Mouse (Mus musculus): ENCODE measurements around the gene Igf2bp2. TPM values are rescaled to one million over a fixed set of nuclear protein-coding genes. Genes with fewer than 3 reads are reported as not detected.

Igf2bp2 gene
- polyA plus RNA-seq, 1 experiment, result 92.4 TPM

DNA sequence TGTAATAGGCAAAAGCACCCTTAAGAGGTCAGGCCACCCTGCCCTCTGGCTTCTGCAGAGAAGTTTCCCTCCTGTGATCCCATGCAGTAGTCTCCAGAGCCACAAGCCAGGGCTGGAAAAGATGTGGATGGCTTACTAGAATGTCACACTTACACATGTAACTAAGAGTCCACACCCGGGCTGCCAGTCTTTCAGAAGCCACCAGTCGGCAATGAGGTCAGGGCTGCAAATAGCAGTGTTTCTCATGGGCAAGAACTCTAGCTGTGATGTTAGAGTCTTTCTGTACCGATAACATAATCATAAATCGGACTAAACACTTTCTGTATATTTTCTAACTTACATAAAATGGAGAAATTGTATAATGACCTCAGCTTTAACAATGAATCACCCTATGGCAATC lies 46.4 kb downstream of the Igf2bp2 start:
- no peak overlapping the region for H3K4me3 ChIP-seq (ENCODE audit: insufficient read depth, low read length)
- no peak overlapping the region for H3K27ac ChIP-seq (ENCODE audit: insufficient read depth, low read length)
- TF ChIP-seq POLR2A (IDR thresholded peaks at IDR 0.05; ENCODE audit: low read depth, low read length), result no peak
- TF ChIP-seq CTCF (IDR thresholded peaks at IDR 0.05; ENCODE audit: borderline replicate concordance, insufficient read depth, low read length), result no peak
- peaks cover 8% of the 10 kb centered on the region for H3K4me1 ChIP-seq (ENCODE audit: control insufficient read depth, insufficient read depth, low read length)

DNA sequence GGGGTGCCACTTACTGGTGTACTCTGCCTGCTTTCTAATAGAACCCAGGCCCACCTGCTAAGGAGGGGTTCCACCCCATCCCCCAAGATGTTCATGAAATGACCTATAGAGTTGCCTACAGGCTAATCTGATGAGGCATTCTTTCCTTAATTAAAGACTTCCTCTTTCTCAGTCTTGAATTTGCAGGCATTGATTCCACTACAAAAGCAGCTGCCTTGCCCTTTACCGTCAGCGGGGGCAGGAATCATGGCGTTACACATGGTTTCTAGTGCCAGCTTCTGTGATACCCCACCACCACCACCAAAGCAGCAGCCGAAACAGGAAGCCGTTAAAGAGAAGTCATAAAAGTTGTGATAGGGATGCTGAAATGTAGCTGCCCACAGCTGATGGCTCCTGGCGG lies 47.0 kb downstream of the Igf2bp2 start:
- peaks cover 8% of the 10 kb centered on the region for H3K4me1 ChIP-seq (ENCODE audit: control insufficient read depth, insufficient read depth, low read length)
- no peak for TF ChIP-seq CTCF (IDR thresholded peaks at IDR 0.05; ENCODE audit: borderline replicate concordance, insufficient read depth, low read length)
- TF ChIP-seq POLR2A (IDR thresholded peaks at IDR 0.05; ENCODE audit: low read depth, low read length), result no peak
- no peak overlapping the region for H3K4me3 ChIP-seq (ENCODE audit: insufficient read depth, low read length)
- no peak overlapping the region for H3K27ac ChIP-seq (ENCODE audit: insufficient read depth, low read length)

DNA sequence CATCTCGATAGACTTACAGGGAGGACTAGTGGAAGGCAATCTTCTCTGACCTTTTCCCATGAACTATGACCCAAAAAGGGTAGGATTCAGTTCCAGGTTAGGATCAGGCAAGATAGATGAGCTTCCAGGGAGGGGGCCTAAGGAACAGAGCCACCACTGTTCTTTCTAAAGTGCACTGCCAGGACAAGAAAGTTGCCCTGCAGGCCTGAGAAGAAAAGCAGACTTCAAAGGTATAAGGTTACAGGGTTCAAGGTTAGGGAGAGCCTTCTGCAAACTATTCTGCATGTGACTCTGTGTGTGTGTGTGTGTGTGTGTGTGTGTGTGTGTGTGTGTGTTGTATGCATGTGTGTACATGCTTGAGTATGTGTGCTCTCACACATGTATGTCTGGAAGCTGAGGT lies 53.1 kb downstream of the Igf2bp2 start:
- TF ChIP-seq CTCF (IDR thresholded peaks at IDR 0.05; ENCODE audit: borderline replicate concordance, insufficient read depth, low read length) (no peak), POLR2A (IDR thresholded peaks at IDR 0.05; ENCODE audit: low read depth, low read length) (no peak)
- H3K27ac ChIP-seq (ENCODE audit: insufficient read depth, low read length), result no peak overlapping the region
- H3K4me3 ChIP-seq (ENCODE audit: insufficient read depth, low read length), result no peak overlapping the region
- H3K4me1 ChIP-seq (ENCODE audit: control insufficient read depth, insufficient read depth, low read length), result peaks cover 6% of the 10 kb centered on the region; the same call in 1 of the 2 replicates

- TF ChIP-seq CTCF (IDR thresholded peaks at IDR 0.05; ENCODE audit: borderline replicate concordance, insufficient read depth, low read length) (no peak), POLR2A (IDR thresholded peaks at IDR 0.05; ENCODE audit: low read depth, low read length) (no peak)
- Histone ChIP-seq H3K4me3 (ENCODE audit: insufficient read depth, low read length) (no peak overlapping the region), H3K27ac (ENCODE audit: insufficient read depth, low read length) (no peak overlapping the region), H3K4me1 (ENCODE audit: control insufficient read depth, insufficient read depth, low read length) (peaks cover 6% of the 10 kb centered on the region; the same call in 1 of the 2 replicates)
These were observed 53.9 kb downstream of the Igf2bp2 start for GRCm38 (mm10) chr16:22109159-22109558.

DNA sequence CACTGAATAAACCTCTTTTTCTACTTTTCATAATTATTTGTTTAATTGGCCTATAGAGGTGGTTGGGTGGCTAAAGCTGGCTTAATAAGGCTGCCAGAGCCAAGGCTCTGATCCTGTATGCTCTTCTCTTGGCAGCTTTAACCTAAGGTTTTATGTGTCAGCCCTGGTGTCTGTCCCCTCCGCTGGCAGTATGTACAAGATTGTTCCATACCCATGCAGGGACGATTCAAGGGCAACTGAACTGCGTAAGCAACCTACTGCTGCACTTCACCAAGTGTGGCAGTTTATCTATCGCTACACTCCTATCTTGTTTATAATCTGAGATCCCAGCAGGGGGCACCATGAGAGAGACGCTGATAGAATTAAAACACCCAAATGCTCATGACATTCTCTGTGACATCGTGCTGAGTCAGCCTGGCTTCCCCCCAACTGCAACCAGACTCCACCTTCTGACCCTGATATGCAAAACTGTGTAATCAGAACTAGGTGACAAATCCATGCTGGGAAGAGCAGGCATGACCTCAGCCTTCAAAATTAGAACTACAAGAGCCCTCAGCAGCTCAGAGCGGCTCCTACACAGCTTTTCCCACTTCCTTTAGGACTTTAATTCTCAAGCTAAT lies 55.1 kb downstream of the Igf2bp2 start:
- H3K4me1 ChIP-seq (ENCODE audit: control insufficient read depth, insufficient read depth, low read length), result peaks cover 6% of the 10 kb centered on the region; the same call in 1 of the 2 replicates
- no peak overlapping the region for H3K4me3 ChIP-seq (ENCODE audit: insufficient read depth, low read length)
- no peak overlapping the region; the same call in 1 of the 2 replicates for H3K27ac ChIP-seq (ENCODE audit: insufficient read depth, low read length)
- TF ChIP-seq CTCF (IDR thresholded peaks at IDR 0.05; ENCODE audit: borderline replicate concordance, insufficient read depth, low read length) (no peak), POLR2A (IDR thresholded peaks at IDR 0.05; ENCODE audit: low read depth, low read length) (no peak)

DNA sequence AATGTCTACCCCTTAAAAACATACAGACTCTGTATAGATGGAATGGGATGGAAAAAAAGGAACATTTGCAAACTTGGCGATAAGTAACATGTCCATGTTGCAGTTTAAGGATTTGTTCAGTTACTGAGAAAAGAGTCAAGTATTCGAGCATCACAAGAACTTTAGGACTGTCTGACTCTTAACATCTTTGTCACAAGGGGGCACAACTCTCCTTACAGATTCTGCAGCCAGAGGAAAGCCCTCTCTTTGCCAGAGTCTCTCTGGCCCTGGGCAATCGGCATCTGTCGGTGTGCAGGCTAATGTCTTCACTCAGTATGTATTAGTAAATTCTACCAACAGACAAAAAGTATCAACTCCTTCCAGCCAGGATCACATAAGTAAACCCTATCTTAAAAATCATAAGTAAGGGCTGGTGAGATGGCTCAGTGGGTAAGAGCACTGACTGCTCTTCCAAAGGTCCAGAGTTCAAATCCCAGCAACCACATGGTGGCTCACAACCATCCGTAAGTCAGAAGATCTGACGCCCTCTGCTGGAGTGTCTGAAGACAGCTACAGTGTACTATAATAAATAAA lies 57.0 kb downstream of the Igf2bp2 start:
- no peak for TF ChIP-seq POLR2A (IDR thresholded peaks at IDR 0.05; ENCODE audit: low read depth, low read length)
- peaks cover 2% of the 10 kb centered on the region; the same call in 1 of the 2 replicates for H3K4me1 ChIP-seq (ENCODE audit: control insufficient read depth, insufficient read depth, low read length)
- H3K27ac ChIP-seq (ENCODE audit: insufficient read depth, low read length), result no peak overlapping the region
- no peak overlapping the region for H3K4me3 ChIP-seq (ENCODE audit: insufficient read depth, low read length)

- H3K4me3 ChIP-seq (ENCODE audit: insufficient read depth, low read length), result no peak overlapping the region
- H3K4me1 ChIP-seq (ENCODE audit: control insufficient read depth, insufficient read depth, low read length), result peaks cover 4% of the 10 kb centered on the region; the same call in 1 of the 2 replicates
- H3K27ac ChIP-seq (ENCODE audit: insufficient read depth, low read length), result no peak overlapping the region
- TF ChIP-seq CTCF (IDR thresholded peaks at IDR 0.05; ENCODE audit: borderline replicate concordance, insufficient read depth, low read length), result no peak
- no peak for TF ChIP-seq POLR2A (IDR thresholded peaks at IDR 0.05; ENCODE audit: low read depth, low read length)
These were observed 63.0 kb downstream of the Igf2bp2 start for GRCm38 (mm10) chr16:22100067-22100466.

GRCm38 (mm10) chr16:22097659-22098058 lies 65.4 kb downstream of the Igf2bp2 start:
- TF ChIP-seq CTCF (IDR thresholded peaks at IDR 0.05; ENCODE audit: borderline replicate concordance, insufficient read depth, low read length), result no peak
- TF ChIP-seq POLR2A (IDR thresholded peaks at IDR 0.05; ENCODE audit: low read depth, low read length), result no peak
- Histone ChIP-seq H3K4me3 (ENCODE audit: insufficient read depth, low read length) (no peak overlapping the region), H3K27ac (ENCODE audit: insufficient read depth, low read length) (0 out of 2 replicates have a peak overlapping the region, but pooled peaks have one; percentile 5), H3K4me1 (ENCODE audit: control insufficient read depth, insufficient read depth, low read length) (peaks cover 4% of the 10 kb centered on the region)

- H3K4me1 ChIP-seq (ENCODE audit: control insufficient read depth, insufficient read depth, low read length), result peaks cover 9% of the 10 kb centered on the region
- H3K4me3 ChIP-seq (ENCODE audit: insufficient read depth, low read length), result no peak overlapping the region
- TF ChIP-seq POLR2A (IDR thresholded peaks at IDR 0.05; ENCODE audit: low read depth, low read length) (no peak), CTCF (IDR thresholded peaks at IDR 0.05; ENCODE audit: borderline replicate concordance, insufficient read depth, low read length) (no peak)
- no peak overlapping the region for H3K27ac ChIP-seq (ENCODE audit: insufficient read depth, low read length)
These were observed 67.3 kb downstream of the Igf2bp2 start for GRCm38 (mm10) chr16:22095751-22096150.

DNA sequence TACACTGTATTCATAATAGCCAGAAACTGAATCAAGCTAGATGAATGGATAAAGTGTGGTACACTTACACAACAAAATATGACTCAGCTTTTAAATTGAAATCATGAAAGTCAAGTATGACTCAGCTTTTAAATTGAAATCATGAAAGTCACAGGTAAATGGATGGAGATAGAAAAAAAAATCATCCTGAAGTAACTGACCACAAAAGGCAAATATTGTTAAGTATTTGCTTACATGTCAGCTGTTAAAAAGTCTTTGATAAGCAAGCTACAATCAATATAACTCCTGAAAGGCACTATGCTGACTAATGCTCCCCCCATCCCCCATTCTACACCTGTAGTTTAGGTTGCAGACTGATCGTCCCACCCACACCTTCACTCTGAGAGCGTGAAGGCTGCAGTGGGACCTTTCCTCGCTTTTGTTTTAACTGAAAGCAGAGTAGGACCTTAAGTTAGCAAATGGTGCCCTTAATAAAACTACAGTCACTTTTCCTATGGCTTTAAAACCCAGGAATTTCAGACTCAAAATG lies 71.8 kb downstream of the Igf2bp2 start:
- TF ChIP-seq CTCF (IDR thresholded peaks at IDR 0.05; ENCODE audit: borderline replicate concordance, insufficient read depth, low read length) (no peak), POLR2A (IDR thresholded peaks at IDR 0.05; ENCODE audit: low read depth, low read length) (no peak)
- H3K4me3 ChIP-seq (ENCODE audit: insufficient read depth, low read length), result no peak overlapping the region
- H3K4me1 ChIP-seq (ENCODE audit: control insufficient read depth, insufficient read depth, low read length), result peaks cover 4% of the 10 kb centered on the region
- no peak overlapping the region for H3K27ac ChIP-seq (ENCODE audit: insufficient read depth, low read length)

Data from embryonic fibroblast, embryonic 13.5 days (primary cell).